Mouse (Mus musculus) forebrain, embryonic 10.5 days (tissue): ENCODE data around the gene Hoxd3. TPM values are rescaled to one million over a fixed set of nuclear protein-coding genes. Genes with fewer than 3 reads are reported as not detected.

Source experiments
- DNase-seq: peaks from one replicate; pipeline ENCODE4 v3.0.0-alpha.2; 2017; ENCODE audit warnings: low spot score; ENCODE audit errors: extremely low spot score
- H3K27ac ChIP-seq: fragments of 300-500 bp; sonication (generic); 2 replicates; pipeline ENCODE4 v1.5.1; 2016; ENCODE audit warnings: mild to moderate bottlenecking
- H3K27me3 ChIP-seq: fragments of 300-500 bp; sonication (generic); 2 replicates; pipeline ENCODE4 v1.6.1; 2016; ENCODE audit warnings: mild to moderate bottlenecking; ENCODE audit not compliant: poor library complexity, severe bottlenecking
- H3K36me3 ChIP-seq: fragments of 300-500 bp; sonication (generic); replicated peaks from 2 replicates; pipeline ENCODE4 v1.6.1; 2016; ENCODE audit warnings: mild to moderate bottlenecking, moderate library complexity
- H3K4me1 ChIP-seq: fragments of 300-500 bp; sonication (generic); 2 replicates; pipeline ENCODE4 v1.6.1; 2016
- H3K4me3 ChIP-seq: fragments of 300-500 bp; sonication (generic); 2 replicates; pipeline ENCODE4 v1.5.1; 2016; ENCODE audit warnings: mild to moderate bottlenecking, moderate library complexity
- H3K9me3 ChIP-seq: fragments of 300-500 bp; sonication (generic); 2 replicates; pipeline ENCODE4 v1.6.1; 2016; ENCODE audit warnings: mild to moderate bottlenecking, moderate library complexity
- WGBS: fragments of 180-500 bp; shearing (Covaris S2); methylation state at CpG from one replicate; pipeline ENCODE4 v1.1.7; 2016; 5-methylcytosine and 5-hydroxymethylcytosine counted together
- polyA plus RNA-seq: library from polyadenylated mRNA; unstranded; fragments of >200 nt; fragmentation: Nextera tagmentation; extraction: Ambion mirVana; gene quantifications from 2 replicates; pipeline ENCODE4 v1.2.1, GENCODE M21; 2016

Gene Hoxd3
- polyA plus RNA-seq, 1 experiment from 2014 or later = 0.10 TPM

GRCm38 (mm10) chr2:74681594-74682531 lies 29.9 kb upstream of the Hoxd3 start:
- Histone ChIP-seq H3K27me3 (peaks cover 100% of the 10 kb centered on the region), H3K4me3 (peak overlapping the region; percentile 27; the same call in 1 of the 2 replicates), H3K27ac (no peak overlapping the region), H3K36me3 (no peaks in the 10 kb centered on the region), H3K4me1 (peaks cover 15% of the 10 kb centered on the region), H3K9me3 (no peaks in the 10 kb centered on the region)
- no peak for DNase-seq
- under 1% methylated on average over 75 of the region's 78 CpGs for WGBS

- no peak for DNase-seq
- peaks cover 100% of the 10 kb centered on the region for H3K27me3 ChIP-seq
- H3K27ac ChIP-seq = no peak overlapping the region
- no peaks in the 10 kb centered on the region for H3K36me3 ChIP-seq
- under 1% methylated on average over 48 of the region's 51 CpGs for WGBS
- peak overlapping the region; percentile 16; the same call in 1 of the 2 replicates for H3K4me3 ChIP-seq
- peaks cover 15% of the 10 kb centered on the region for H3K4me1 ChIP-seq
- H3K9me3 ChIP-seq = no peaks in the 10 kb centered on the region
These were observed 28.9 kb upstream of the Hoxd3 start for GRCm38 (mm10) chr2:74682796-74683195.

DNA sequence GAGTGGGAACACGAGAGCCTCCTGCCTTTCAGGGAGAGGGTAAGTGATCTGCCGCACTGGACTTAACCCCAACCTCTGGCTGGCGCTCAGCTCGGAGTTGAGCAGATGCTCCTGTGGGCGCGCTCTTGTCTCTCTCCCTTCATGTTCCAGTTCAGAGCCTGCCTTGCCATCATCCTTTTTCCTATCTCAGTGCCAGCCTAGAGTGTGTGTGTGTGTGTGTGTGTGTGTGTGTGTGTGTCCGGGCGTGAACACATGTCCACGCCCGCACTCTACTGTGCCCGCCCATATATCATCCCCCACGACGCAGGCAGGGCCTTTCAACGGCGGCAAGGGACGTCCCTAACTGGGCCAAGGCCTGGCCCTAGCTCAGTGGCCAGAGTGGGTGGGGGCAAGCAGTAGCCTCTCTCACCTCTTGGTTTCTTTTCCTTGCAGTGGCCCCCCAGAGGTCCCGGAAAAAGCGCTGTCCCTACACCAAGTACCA lies 28.2 kb upstream of the Hoxd3 start:
- no peaks in the 10 kb centered on the region for H3K9me3 ChIP-seq
- H3K27me3 ChIP-seq = peaks cover 100% of the 10 kb centered on the region
- no peaks in the 10 kb centered on the region for H3K36me3 ChIP-seq
- DNase-seq = no peak
- under 1% methylated on average over 18 of the region's 18 CpGs for WGBS
- H3K27ac ChIP-seq = no peak overlapping the region
- no peak overlapping the region for H3K4me3 ChIP-seq
- peaks cover 15% of the 10 kb centered on the region for H3K4me1 ChIP-seq

- no peak for DNase-seq
- H3K36me3 ChIP-seq = no peaks in the 10 kb centered on the region
- peaks cover 15% of the 10 kb centered on the region for H3K4me1 ChIP-seq
- no peaks in the 10 kb centered on the region for H3K9me3 ChIP-seq
- 1% methylated on average over 12 of the region's 12 CpGs for WGBS
- H3K27me3 ChIP-seq = peaks cover 100% of the 10 kb centered on the region
- no peak overlapping the region for H3K4me3 ChIP-seq
- no peak overlapping the region for H3K27ac ChIP-seq
These were observed 27.6 kb upstream of the Hoxd3 start for GRCm38 (mm10) chr2:74684106-74684505.

GRCm38 (mm10) chr2:74685059-74685603 lies 26.6 kb upstream of the Hoxd3 start:
- H3K36me3 ChIP-seq = no peaks in the 10 kb centered on the region
- peaks cover 100% of the 10 kb centered on the region for H3K27me3 ChIP-seq
- peaks cover 15% of the 10 kb centered on the region for H3K4me1 ChIP-seq
- WGBS = 10% methylated on average over 4 of the region's 4 CpGs
- H3K9me3 ChIP-seq = no peaks in the 10 kb centered on the region
- no peak overlapping the region for H3K4me3 ChIP-seq
- no peak overlapping the region for H3K27ac ChIP-seq
- no peak for DNase-seq

- Histone ChIP-seq H3K4me3 (no peak overlapping the region), H3K27me3 (peaks cover 100% of the 10 kb centered on the region), H3K36me3 (no peaks in the 10 kb centered on the region), H3K4me1 (peaks cover 21% of the 10 kb centered on the region), H3K9me3 (no peaks in the 10 kb centered on the region), H3K27ac (no peak overlapping the region)
- 5% methylated on average over 17 of the region's 17 CpGs for WGBS
- DNase-seq = no peak
These were observed 25.3 kb upstream of the Hoxd3 start for GRCm38 (mm10) chr2:74686301-74686987.

DNA sequence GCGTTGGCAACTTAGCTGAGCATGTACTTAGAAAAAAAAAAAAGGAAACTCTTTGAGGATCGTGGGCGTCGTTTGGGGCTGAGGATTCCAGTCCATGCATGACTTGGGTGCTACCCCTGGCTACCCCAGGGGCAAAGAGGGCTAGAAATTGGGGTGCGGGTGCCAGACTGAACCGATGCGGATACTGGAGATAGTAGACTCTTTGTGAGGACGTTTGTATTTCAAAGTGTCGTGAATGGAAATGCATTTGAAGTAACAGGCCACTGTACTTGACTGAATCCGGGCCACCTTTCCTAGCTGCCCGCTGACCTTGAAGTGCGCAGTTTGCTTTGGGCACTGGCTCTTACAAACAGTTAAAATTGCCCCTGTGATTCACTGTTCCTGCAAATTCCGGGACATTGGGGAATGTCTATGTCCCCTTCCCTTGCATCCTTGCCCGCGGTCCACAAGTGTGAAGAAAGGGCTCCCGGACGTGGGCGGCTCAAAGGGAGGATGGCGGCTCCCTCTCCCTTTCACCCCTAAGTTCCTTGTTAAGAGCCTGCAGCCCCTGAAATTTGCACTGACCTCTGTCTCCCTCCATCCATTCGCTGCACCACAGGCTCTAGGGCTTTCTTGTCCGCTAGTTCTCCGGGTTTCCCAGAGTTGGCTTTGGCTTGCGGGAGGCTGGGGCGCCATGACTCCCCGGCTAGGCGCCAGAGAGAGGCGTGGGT lies 24.6 kb upstream of the Hoxd3 start:
- H3K27ac ChIP-seq = no peak overlapping the region
- DNase-seq = no peak
- under 1% methylated on average over 27 of the region's 27 CpGs for WGBS
- H3K4me3 ChIP-seq = no peak overlapping the region
- no peaks in the 10 kb centered on the region for H3K36me3 ChIP-seq
- peaks cover 17% of the 10 kb centered on the region for H3K4me1 ChIP-seq
- no peaks in the 10 kb centered on the region for H3K9me3 ChIP-seq
- peaks cover 100% of the 10 kb centered on the region for H3K27me3 ChIP-seq

GRCm38 (mm10) chr2:74687698-74688555 lies 23.8 kb upstream of the Hoxd3 start:
- no peaks in the 10 kb centered on the region for H3K36me3 ChIP-seq
- peaks cover 100% of the 10 kb centered on the region for H3K27me3 ChIP-seq
- H3K9me3 ChIP-seq = no peaks in the 10 kb centered on the region
- peaks cover 10% of the 10 kb centered on the region for H3K4me1 ChIP-seq
- no peak overlapping the region for H3K27ac ChIP-seq
- no peak for DNase-seq
- 1% methylated on average over 31 of the region's 31 CpGs for WGBS
- no peak overlapping the region for H3K4me3 ChIP-seq

DNA sequence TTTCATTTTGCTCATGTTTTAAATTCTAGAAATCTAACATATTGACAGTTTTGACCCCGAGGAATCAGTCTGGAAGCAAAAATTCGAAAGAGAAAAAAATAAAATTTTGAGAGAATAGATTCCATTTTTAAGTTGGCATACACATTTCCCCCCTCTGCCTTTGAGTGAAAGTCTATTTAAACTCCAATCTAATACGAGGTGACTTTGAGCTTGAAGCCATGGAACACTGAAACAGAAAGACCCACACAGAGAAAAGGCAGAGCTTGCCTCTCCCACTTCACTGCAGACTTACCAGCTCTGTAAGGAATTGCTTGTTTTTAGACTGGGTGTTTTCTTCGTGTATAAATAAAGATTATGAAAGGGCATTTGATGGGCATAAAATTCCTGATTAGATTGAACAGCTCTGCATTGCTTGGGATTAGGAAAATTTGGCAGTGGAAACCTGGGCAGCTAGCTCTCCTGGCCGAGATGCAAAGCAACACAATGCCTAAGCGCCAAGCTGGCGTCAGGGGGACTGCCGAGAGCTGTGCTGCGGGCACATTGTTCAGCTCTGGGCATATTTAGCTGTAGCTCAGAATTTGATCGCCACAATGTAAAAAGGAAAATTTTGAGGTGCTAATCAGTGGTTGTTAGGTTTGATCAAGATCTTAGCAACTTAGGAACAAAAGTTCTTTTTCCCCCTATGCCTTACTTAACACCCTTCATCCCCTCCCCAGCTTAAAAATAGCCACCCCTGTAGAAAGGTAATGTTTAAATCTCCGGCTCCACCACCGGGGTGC lies 22.7 kb upstream of the Hoxd3 start:
- DNase-seq = no peak
- Histone ChIP-seq H3K36me3 (no peaks in the 10 kb centered on the region), H3K27me3 (peaks cover 100% of the 10 kb centered on the region), H3K9me3 (no peaks in the 10 kb centered on the region), H3K27ac (no peak overlapping the region), H3K4me3 (no peak overlapping the region), H3K4me1 (peaks cover 8% of the 10 kb centered on the region)
- 4% methylated on average over 12 of the region's 12 CpGs for WGBS

GRCm38 (mm10) chr2:74689574-74690337 lies 22.0 kb upstream of the Hoxd3 start:
- no peak for DNase-seq
- 2% methylated on average over 24 of the region's 24 CpGs for WGBS
- Histone ChIP-seq H3K27me3 (peaks cover 100% of the 10 kb centered on the region), H3K27ac (no peak overlapping the region), H3K4me3 (no peak overlapping the region), H3K9me3 (no peaks in the 10 kb centered on the region), H3K36me3 (no peaks in the 10 kb centered on the region), H3K4me1 (peaks cover 8% of the 10 kb centered on the region)

- no peak for DNase-seq
- WGBS = 8% methylated on average over 8 of the region's 8 CpGs
These were observed 21.4 kb upstream of the Hoxd3 start for GRCm38 (mm10) chr2:74690338-74690716.

More at GRCm38 (mm10) chr2:74690338-74690716, 21.4 kb upstream of the Hoxd3 start:
- H3K27me3 ChIP-seq = peaks cover 100% of the 10 kb centered on the region
- no peak overlapping the region for H3K27ac ChIP-seq
- H3K4me1 ChIP-seq = peaks cover 8% of the 10 kb centered on the region
- H3K4me3 ChIP-seq = no peak overlapping the region
- H3K9me3 ChIP-seq = no peaks in the 10 kb centered on the region
- H3K36me3 ChIP-seq = no peaks in the 10 kb centered on the region
